Mouse (Mus musculus): Measurements from ENCODE around the gene Cpne4.

DNA sequence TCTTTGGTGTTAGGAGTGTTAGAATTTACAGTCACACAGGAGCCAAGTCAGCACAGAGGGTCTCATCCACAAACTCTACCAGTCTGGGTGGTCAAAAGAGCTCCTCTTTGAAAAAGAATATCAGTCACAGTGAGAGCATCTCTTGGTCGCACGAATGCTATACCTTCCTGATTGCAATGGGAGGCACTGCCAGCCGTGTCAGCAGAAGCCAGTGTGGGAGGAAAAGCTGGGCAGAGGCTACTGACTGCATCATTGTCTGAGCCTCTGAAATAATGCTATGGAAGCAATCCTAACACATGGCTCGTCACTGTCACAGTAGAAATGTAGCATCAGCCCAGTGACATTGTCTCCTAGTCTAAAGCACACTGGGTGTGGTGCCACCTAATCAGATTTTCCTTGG lies 531.4 kb downstream of the Cpne4 start:
- no peak for TF ChIP-seq POLR2A (IDR thresholded peaks at IDR 0.05; ENCODE audit: control insufficient read depth, low read depth, low read length)
- TF ChIP-seq CTCF (IDR thresholded peaks at IDR 0.05; ENCODE audit: control insufficient read depth, insufficient read depth, insufficient replicate concordance, low read depth, low read length): no peak

Data from testis, adult 2 months (tissue).